Mouse (Mus musculus): ENCODE results near the gene Ndn. TPM values are rescaled to one million over a fixed set of nuclear protein-coding genes. Genes with fewer than 3 reads are reported as not detected.

Gene Ndn
- total RNA-seq, 2 experiments from 2014 or later: 137 to 166 TPM

Other genes starting within 250 kb of the Ndn start
- gene Magel2, start 30.4 kb downstream of the Ndn start, total RNA-seq (2021): 1 to 10 TPM; 1.7 to 3.1 TPM
- 10 to 100 TPM; 13.8 to 15.2 TPM for gene Mkrn3, start 73.6 kb downstream of the Ndn start, total RNA-seq (2021)
- gene Peg12, start 117.9 kb downstream of the Ndn start, total RNA-seq (2021): under 1 TPM; 0.53 to 0.64 TPM

Data from left cerebral cortex, postnatal 14 days (tissue).